Mouse (Mus musculus) midbrain, embryonic 12.5 days (tissue): ENCODE results near the gene Hyou1. TPM values are rescaled to one million over a fixed set of nuclear protein-coding genes. Genes with fewer than 3 reads are reported as not detected.
"Not testable (repeated sequence)": the region's sequence is repeated elsewhere in the genome, so short reads cannot be mapped to it uniquely, and the experiment has no call there.

Source experiments
- ATAC-seq: fragments of 200-750 bp; cut with Nextera tagmentation; 2 replicates; pipeline ENCODE4 v1.8.0; 2017; ENCODE audit warnings: low read depth, moderate TSS enrichment, moderate library complexity; ENCODE audit not compliant: low FRiP score
- H3K27ac ChIP-seq: fragments of 300-500 bp; sonication (generic); replicated peaks from 2 replicates; pipeline ENCODE4 v1.5.1; 2016; ENCODE audit warnings: mild to moderate bottlenecking
- H3K27me3 ChIP-seq: fragments of 300-500 bp; sonication (generic); 2 replicates; pipeline ENCODE4 v1.6.1; 2016; ENCODE audit warnings: mild to moderate bottlenecking
- H3K36me3 ChIP-seq: fragments of 300-500 bp; sonication (generic); 2 replicates; pipeline ENCODE4 v1.6.1; 2016
- H3K4me1 ChIP-seq: fragments of 300-500 bp; sonication (generic); 2 replicates; pipeline ENCODE4 v1.6.1; 2016
- H3K4me2 ChIP-seq: fragments of 300-500 bp; sonication (generic); replicated peaks from 2 replicates; pipeline ENCODE4 v1.6.1; 2016; ENCODE audit warnings: mild to moderate bottlenecking, moderate library complexity
- H3K4me3 ChIP-seq: fragments of 300-500 bp; sonication (generic); 2 replicates; pipeline ENCODE4 v1.5.1; 2016; ENCODE audit warnings: mild to moderate bottlenecking
- H3K9ac ChIP-seq: fragments of 300-500 bp; sonication (generic); replicated peaks from 2 replicates; pipeline ENCODE4 v1.6.1; 2016; ENCODE audit warnings: mild to moderate bottlenecking, moderate library complexity
- H3K9me3 ChIP-seq: fragments of 300-500 bp; sonication (generic); 2 replicates; pipeline ENCODE4 v1.6.1; 2016; ENCODE audit warnings: mild to moderate bottlenecking
- WGBS: fragments of 180-500 bp; shearing (Covaris S2); methylation state at CpG from one replicate; pipeline ENCODE4 v1.1.7; 2016; 5-methylcytosine and 5-hydroxymethylcytosine counted together
- polyA plus RNA-seq: library from polyadenylated mRNA; unstranded; fragments of >200 nt; fragmentation: Nextera tagmentation; extraction: Ambion mirVana; gene quantifications from 2 replicates; pipeline ENCODE4 v1.2.1, GENCODE M21; 2016

Hyou1 gene
- 36.2 and 39.4 TPM in 2 replicates for polyA plus RNA-seq

DNA sequence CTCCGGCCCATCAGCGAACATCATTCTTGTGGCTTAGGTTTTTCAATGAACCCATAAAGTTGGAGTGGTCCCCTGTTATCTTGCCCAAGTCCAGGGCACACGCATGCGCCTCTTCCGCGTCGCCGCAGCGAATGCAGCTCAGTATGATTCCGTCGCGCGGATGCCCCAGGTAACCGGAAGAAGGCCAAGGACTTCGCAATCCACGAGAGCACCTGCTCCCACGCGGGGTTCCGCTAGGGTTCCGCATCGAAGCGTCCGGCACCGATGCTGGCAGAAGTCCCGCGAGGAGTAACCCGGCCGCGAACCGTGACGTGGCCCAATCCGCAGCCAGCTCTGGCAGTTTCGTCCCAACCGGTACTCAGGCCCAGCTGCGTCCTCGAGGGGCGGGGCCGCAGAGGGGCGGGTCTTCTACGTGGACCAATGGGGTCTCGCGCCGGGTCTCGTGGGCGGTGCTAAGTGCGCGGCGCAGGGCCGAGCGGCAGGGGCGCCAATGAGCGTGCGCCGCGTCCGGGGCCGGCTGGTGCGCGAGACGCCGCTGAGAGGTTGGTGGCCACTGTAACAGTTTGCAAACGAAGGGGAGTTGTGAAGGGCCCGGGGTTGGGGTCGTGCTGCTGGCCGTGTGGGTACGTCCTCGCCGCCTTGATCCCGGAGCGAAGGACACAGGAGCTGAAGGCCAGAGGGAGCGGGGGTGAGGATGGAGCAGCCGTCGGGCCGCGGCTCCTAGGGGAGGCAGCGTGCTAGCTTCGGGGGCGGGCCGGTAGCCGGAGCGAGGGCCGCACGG, at the start of gene Hyou1:
Hyou1 (plus strand) TSS at position 437 of the 781 bp plus-strand sequence.
- peak within 1 kb of the TSS; percentile 99 for H3K4me2 ChIP-seq
- peak; percentile 95 for ATAC-seq
- peak within 1 kb of the TSS; percentile 88 for H3K27ac ChIP-seq
- under 1% methylated on average over 82 of the region's 83 CpGs for WGBS
- peak within 1 kb of the TSS; percentile 91 for H3K4me3 ChIP-seq
- H3K36me3 ChIP-seq = peaks cover 37% of the 10 kb centered on the region
- peaks cover 26% of the 10 kb centered on the region for H3K4me1 ChIP-seq
- H3K9me3 ChIP-seq = no peaks in the 10 kb centered on the region
- H3K27me3 ChIP-seq = no peaks in the 10 kb centered on the region
- H3K9ac ChIP-seq = peak within 1 kb of the TSS; percentile 94

DNA sequence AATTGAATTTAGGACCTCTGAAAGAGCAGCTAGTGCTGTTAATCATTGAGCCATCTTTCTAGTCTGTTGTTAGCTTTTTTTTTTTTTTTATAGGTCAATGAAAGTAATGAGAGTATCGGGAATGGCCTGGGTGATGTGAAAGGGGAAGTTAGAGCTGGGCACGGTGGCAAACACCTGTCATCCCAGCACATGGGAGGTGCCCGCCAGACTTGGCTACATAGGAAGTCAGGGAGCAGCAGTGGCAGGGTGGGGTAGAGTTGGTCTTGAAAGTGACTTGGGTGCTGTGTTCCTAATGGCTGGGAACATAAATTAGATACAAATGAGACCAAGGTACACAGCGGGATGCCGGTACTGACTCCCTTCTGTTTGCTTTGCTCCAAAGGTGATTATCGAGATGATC, 48.6 kb upstream of the Hyou1 start:
- no peak overlapping the region for H3K27ac ChIP-seq
- no peak overlapping the region for H3K9ac ChIP-seq
- H3K9me3 ChIP-seq = no peaks in the 10 kb centered on the region
- ATAC-seq = no peak
- H3K4me3 ChIP-seq = no peak overlapping the region
- peaks cover 15% of the 10 kb centered on the region for H3K4me1 ChIP-seq
- H3K27me3 ChIP-seq = no peaks in the 10 kb centered on the region
- H3K4me2 ChIP-seq = no peak overlapping the region
- 94% methylated on average over 6 of the region's 6 CpGs for WGBS
- H3K36me3 ChIP-seq = peaks cover 52% of the 10 kb centered on the region

DNA sequence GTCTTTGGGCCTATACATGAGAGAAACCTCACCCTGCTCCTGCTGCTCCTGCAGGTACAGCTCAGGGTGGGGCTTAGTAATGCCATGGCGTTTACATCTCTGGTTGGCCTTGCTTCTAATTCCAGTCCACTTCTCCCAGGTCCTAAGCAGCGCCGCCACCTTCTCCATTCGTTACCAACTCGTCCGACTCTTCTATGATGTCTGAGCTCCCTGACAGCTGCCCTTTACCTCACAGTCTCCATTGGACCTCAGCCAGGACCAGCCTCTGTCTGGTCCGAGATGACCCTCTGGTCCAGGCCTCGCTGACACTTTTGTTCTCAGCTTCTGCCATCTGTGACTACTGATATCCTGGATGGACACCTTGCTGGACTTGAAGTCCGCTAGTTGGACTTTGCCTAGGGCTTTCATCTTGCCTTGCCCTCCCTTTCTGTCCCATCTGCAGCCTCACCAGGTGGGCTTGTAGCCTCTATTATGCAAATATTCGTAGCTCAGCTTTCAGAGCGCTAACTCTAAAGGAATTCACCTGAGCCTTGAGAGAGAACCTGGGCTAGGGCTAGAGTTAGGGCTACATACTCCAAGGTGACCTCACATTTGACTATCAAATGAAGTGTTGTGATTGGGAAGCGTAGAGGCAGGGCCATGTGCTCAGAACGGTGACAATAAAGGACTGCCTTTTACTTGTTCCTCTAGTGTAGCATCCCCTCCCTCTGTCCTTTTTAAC, 46.2 kb upstream of the Hyou1 start:
- H3K4me3 ChIP-seq = no peak overlapping the region
- H3K9me3 ChIP-seq = no peaks in the 10 kb centered on the region
- peaks cover 59% of the 10 kb centered on the region for H3K36me3 ChIP-seq
- peaks cover 22% of the 10 kb centered on the region for H3K4me1 ChIP-seq
- H3K27ac ChIP-seq = no peak overlapping the region
- ATAC-seq = no peak
- no peak overlapping the region for H3K9ac ChIP-seq
- H3K4me2 ChIP-seq = no peak overlapping the region
- 95% methylated on average over 13 of the region's 13 CpGs for WGBS
- no peaks in the 10 kb centered on the region for H3K27me3 ChIP-seq

DNA sequence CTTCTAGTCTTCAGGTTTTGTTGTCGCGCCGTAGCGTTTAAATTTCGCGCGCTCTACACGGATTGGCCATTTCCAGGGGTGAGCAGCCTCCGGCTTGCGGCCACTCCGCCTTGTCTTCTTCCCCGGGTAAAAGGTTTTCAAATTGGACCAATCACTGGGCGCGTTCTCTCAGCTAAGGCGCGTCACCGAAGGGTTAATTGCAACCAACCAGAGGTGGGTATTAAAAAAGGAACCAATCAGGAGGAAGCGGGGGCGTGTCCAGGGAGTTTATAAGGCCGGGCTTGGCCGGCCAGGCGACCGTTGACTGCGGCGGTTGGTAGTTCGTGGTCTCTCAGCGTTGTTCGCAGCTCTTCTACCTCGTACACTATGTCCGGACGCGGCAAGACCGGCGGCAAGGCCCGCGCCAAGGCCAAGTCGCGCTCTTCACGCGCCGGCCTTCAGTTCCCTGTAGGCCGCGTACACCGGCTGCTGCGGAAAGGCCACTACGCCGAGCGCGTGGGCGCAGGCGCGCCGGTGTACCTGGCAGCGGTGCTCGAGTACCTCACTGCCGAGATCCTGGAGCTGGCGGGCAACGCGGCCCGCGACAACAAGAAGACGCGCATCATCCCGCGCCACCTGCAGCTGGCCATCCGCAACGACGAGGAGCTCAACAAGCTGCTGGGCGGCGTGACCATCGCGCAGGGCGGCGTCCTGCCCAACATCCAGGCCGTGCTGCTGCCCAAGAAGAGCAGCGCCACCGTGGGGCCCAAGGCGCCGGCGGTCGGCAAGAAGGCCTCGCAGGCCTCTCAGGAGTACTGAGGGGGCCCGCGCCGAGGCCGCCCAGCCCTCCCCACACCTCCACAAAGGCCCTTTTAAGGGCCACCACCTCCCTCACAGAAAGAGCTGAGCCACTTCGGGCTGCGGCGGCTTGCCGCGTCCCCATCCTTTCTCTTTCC, 44.6 kb upstream of the Hyou1 start, which contains the start of gene H2afx:
H2afx (plus strand) TSS at position 299 of the 935 bp plus-strand sequence.
- ATAC-seq = peak; percentile 95
- H3K4me3 ChIP-seq = peak within 1 kb of the TSS; percentile 95
- peak within 1 kb of the TSS; percentile 99 for H3K9ac ChIP-seq
- no peaks in the 10 kb centered on the region for H3K9me3 ChIP-seq
- H3K4me1 ChIP-seq = peaks cover 22% of the 10 kb centered on the region
- peak within 1 kb of the TSS; percentile 96 for H3K27ac ChIP-seq
- no peaks in the 10 kb centered on the region for H3K27me3 ChIP-seq
- H3K4me2 ChIP-seq = peak within 1 kb of the TSS; percentile 79
- H3K36me3 ChIP-seq = peaks cover 57% of the 10 kb centered on the region
- WGBS = under 1% methylated on average over 90 of the region's 91 CpGs

DNA sequence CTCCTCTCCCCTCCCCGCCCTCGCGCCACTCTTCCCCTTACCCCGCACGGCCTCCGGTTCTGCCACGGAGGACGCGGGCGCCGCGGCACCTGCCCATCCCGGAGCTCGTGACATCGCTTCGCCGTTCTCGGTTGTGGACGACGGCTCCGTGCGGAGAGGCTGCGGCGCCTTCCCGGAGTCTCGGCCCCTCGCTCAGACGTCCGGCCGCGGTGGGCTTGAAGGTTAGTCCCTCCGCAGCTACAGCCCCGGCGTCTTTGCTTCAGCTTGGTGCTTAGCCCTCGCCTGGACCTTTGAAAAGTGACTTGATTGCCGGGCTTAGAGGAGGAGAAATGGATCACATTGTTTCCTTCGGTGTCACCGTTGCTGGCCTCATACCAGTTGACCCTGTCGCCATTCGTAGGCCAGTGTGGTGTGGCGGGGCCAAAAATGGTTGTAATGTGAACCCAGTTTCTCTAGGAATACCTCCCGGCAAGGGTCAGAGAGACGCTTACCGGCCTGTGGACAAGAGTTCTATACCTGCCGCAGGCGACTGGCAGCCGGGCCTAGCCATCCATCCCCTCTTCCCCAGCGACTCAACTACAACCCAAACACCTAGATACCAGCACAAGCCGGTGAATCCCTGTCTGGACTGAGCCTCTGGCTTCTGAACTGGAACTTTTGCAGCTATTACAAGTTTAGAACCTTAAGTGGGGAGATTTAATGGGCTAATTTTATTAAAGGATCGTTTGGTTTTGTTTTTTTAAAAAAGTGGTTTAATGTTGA, 43.8 kb upstream of the Hyou1 start:
- H3K27me3 ChIP-seq = no peaks in the 10 kb centered on the region
- peak overlapping the region; percentile 99 for H3K9ac ChIP-seq
- under 1% methylated on average over 50 of the region's 50 CpGs for WGBS
- H3K4me3 ChIP-seq = peak overlapping the region; percentile 95
- H3K4me2 ChIP-seq = peak overlapping the region; percentile 79
- peak overlapping the region; percentile 96 for H3K27ac ChIP-seq
- H3K36me3 ChIP-seq = peaks cover 54% of the 10 kb centered on the region
- ATAC-seq = peak; percentile 18
- H3K9me3 ChIP-seq = no peaks in the 10 kb centered on the region
- H3K4me1 ChIP-seq = peaks cover 22% of the 10 kb centered on the region

DNA sequence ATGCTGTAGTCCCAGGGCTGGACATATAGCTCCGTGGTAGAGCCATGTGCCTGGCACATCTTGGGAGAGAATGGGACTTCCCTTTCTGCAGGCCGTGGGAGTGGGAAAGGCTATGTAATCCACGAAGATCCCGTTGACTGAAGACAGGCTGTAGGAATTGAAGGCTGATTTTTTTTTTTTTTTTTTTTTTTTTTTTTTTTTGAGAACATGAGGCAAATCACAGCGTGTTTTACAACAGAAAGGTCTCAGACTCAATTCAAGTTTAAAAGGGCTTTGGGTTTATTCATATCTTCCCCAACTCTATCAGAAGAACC, 43.2 kb upstream of the Hyou1 start:
- peaks cover 22% of the 10 kb centered on the region for H3K4me1 ChIP-seq
- ATAC-seq = no peak
- H3K27me3 ChIP-seq = no peaks in the 10 kb centered on the region
- peak overlapping the region; percentile 95 for H3K4me3 ChIP-seq
- peaks cover 51% of the 10 kb centered on the region for H3K36me3 ChIP-seq
- H3K27ac ChIP-seq = 0 out of 2 replicates have a peak overlapping the region, but pooled peaks have one; percentile 96
- peak overlapping the region; percentile 99 for H3K9ac ChIP-seq
- H3K9me3 ChIP-seq = no peaks in the 10 kb centered on the region
- WGBS = 2% methylated on average over 5 of the region's 5 CpGs
- H3K4me2 ChIP-seq = peak overlapping the region; percentile 79

DNA sequence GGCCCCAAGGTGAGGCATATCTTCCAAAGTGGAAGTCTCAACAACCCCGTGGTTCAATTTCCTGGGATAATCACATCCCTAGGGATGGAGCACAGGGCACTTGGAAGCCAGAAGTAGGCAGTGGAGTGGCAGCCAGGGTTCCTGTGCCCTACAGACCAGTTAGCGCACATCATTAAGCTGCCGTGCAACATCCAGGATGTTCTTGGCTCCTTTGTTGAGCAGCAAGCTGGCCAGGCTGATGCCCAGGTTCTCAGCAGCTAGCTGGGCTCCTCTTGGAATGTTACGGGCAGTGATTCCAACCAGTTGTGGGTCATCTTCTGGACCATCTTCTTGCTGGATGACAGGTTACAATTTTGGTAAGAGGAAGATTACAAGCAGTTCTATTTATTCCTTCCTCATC, 42.8 kb upstream of the Hyou1 start:
- peaks cover 22% of the 10 kb centered on the region for H3K4me1 ChIP-seq
- not testable (repeated sequence) for ATAC-seq, H3K27me3 ChIP-seq, H3K9me3 ChIP-seq
- H3K9ac ChIP-seq = peak overlapping the region; percentile 55
- 39% methylated on average over 4 of the region's 4 CpGs for WGBS
- 0 out of 2 replicates have a peak overlapping the region, but pooled peaks have one; percentile 15 for H3K27ac ChIP-seq
- peaks cover 51% of the 10 kb centered on the region for H3K36me3 ChIP-seq
- H3K4me2 ChIP-seq = peak overlapping the region; percentile 79
- peak overlapping the region; percentile 95 for H3K4me3 ChIP-seq

DNA sequence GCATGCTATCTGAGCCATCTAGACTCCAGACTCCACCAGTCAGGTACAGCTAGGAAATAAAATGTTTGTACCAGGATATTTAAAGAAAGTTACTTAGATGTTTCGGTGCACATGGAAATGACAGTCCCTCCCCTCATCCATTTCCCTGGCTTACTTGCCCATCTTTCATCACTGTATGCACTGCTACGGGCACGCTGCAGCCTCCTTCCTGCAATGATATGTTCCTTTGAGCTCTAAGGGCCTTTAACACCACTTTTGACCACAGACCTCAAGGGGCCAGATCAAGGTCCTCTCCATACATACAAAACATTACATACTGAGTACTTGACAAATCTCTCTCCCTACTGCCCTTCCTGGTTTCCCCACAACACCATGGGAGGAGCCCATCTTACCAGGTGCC, 42.3 kb upstream of the Hyou1 start:
- 84% methylated on average over 3 of the region's 3 CpGs for WGBS
- Histone ChIP-seq H3K27ac (0 out of 2 replicates have a peak overlapping the region, but pooled peaks have one; percentile 15), H3K27me3 (no peaks in the 10 kb centered on the region), H3K9ac (peak overlapping the region; percentile 55), H3K4me2 (peak overlapping the region; percentile 79), H3K36me3 (peaks cover 47% of the 10 kb centered on the region), H3K9me3 (no peaks in the 10 kb centered on the region), H3K4me1 (peaks cover 22% of the 10 kb centered on the region), H3K4me3 (peak overlapping the region; percentile 95)
- ATAC-seq = no peak

DNA sequence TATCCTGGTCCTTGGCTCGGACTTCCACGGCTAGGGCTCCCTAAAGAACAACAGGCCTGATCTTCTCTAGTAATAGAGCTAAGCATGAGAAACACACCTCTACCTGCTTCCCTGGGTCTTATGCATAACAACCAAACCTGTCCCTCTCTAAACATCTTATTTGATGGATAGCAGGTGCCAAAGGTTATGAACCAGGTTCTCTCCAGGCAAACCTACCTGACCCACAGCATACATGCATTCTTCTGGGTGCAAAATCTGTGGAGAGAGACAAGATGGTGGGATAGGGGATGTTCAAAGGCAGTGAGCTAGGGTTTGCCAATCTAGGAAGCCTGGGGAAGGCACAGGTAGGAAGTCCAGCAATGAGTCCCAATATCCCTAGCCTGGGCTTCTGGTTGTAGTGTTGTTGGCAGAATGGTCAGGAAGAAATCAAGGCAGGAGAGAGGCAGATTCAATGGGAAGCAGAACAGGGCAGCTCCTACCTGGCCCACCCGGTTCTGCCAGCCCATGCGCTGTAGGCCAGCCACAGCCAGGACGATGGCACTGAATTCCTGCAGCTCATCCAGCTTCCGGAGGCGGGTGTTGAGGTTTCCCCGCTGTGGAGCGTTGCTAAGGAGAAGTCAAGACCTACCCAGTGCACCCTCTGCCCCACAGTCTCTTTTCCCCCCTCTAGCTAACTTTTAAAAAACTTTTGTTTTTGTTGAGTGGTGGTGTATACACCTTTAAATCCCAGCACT, 41.7 kb upstream of the Hyou1 start:
- Histone ChIP-seq H3K4me1 (peaks cover 23% of the 10 kb centered on the region), H3K27me3 (no peaks in the 10 kb centered on the region), H3K4me2 (peak overlapping the region; percentile 79), H3K9ac (no peak overlapping the region; the same call in 1 of the 2 replicates), H3K4me3 (peak overlapping the region; percentile 95), H3K9me3 (no peaks in the 10 kb centered on the region), H3K36me3 (peaks cover 42% of the 10 kb centered on the region), H3K27ac (no peak overlapping the region)
- ATAC-seq = no peak
- WGBS = 69% methylated on average over 9 of the region's 9 CpGs

DNA sequence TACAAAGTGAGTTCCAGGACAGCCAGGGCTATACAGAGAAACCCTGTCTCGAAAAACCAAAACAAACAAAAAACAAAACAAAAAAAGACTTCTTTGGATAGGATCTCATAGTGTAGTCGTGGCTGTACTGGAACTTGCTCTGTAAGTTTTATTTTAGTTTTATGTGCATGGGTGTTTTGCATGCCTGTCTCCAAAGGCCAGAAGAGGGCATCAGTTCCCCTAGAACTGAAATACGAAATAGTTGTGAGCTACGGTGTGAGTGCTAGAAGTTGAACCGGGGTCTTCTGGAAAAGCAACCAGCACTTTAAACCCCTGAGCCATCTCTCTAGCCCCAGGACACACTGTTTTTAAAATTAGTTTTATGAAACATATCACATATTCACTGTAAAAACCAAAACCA, 40.7 kb upstream of the Hyou1 start:
- H3K27me3 ChIP-seq = no peaks in the 10 kb centered on the region
- no peaks in the 10 kb centered on the region for H3K9me3 ChIP-seq
- WGBS = 83% methylated on average over 5 of the region's 5 CpGs
- H3K27ac ChIP-seq = no peak overlapping the region
- peaks cover 33% of the 10 kb centered on the region for H3K36me3 ChIP-seq
- no peak for ATAC-seq
- no peak overlapping the region for H3K9ac ChIP-seq
- no peak overlapping the region for H3K4me3 ChIP-seq
- H3K4me2 ChIP-seq = no peak overlapping the region
- H3K4me1 ChIP-seq = peaks cover 32% of the 10 kb centered on the region
